Mouse (Mus musculus) B cell, adult 2 months (primary cell): ENCODE data around the gene Rspo3.

ENCODE experiments used
- DNase-seq, 2 experiments: peaks; one replicate each; pipeline ENCODE4 v3.0.0; 2022

The Rspo3 gene

DNA sequence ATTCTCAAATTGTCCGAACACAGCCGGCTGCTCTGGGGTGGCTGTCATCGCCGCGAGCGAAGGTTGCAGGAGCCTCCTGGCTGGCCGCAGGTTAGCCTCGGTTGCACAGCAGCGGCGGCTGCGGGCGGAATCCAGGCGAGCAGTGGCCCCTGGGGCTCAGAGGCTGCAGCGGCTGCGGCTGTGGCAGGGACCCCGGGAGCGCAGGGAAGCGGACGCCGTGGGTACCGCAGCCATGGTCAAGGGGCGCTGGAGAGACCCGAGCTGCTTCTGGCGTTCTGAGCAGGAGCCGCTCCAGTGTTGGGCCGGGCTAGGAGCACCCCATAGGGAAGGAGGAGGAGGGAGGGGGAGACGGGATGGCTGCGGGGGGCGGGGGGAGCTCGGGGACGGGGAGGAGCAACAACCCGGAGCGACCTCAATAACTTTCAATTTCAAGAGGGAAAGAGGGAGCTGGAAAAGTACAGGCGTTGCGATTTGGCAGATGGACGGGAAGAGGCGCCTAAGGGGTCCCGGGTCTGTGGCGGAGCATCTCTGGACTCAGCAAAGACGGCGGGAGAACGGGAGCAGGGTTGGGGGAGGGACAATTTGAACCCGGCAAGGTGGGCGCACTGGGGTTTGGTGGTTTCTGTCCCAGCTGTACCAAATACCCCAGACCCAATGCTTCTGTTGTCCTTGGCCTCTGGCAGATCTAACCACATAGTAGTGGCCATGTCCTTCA is at the start of gene Rspo3:
TSS of gene Rspo3 (minus strand) at position 322 of the 715 bp plus-strand sequence.
- no peak for DNase-seq

DNA sequence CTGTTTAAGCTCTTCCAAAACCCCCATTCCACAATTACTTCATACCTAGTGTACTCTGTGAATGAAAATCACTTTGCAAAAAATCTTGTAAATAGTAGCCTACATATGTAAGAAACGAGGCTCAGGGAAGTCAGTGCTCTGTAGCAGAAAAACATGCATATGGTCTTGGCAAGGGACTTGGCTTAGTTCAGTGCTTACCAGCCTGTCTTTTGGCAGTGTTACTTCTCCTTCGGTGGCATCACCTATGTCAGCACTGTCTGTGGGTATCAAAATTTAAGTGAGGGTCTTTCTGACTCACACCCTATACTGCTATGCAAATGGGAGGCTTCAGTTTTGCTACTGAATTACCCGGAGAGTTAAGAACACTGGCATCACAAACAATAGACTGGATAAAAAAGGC is 46.3 kb upstream of the Rspo3 start:
- DNase-seq: no peak

DNA sequence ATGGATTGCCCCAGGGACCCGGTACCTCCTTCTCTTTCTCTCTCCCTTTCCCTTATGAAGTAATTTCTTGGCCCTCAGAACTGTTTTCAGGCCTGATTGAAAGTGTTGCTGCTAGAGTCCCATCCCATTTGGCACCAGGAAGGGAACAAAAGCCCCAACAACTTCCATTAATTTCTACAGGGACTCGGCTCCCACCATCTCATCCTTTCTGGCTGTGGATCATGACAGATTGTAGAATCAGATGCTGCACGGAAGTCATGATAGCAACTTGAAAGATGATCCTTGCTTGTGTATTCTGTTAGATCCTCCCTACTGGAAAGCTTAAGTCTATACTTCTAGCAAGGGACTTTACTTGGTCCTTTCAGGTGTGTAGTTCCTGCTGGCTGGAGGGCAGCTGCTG is 45.8 kb upstream of the Rspo3 start:
- no peak for DNase-seq

DNA sequence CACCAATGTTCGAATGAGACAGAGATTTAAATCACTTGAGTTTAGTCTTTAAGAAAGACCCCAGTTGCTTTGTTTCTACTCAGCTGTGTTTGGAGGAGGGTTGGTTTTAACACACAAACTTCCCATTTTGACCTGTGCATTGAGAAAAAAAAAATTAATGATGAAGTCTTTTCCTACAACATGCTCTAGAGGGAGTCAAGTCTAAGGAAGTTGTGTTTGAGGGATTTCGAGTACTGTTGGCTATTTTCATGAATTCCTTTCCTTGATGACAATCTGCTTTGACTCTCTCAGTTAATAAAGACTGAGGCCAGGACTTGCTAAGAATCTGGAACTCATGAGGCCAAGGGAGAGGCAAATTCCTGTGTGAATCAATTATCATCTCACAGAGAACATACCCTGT is 20.3 kb upstream of the Rspo3 start:
- DNase-seq: no peak

DNA sequence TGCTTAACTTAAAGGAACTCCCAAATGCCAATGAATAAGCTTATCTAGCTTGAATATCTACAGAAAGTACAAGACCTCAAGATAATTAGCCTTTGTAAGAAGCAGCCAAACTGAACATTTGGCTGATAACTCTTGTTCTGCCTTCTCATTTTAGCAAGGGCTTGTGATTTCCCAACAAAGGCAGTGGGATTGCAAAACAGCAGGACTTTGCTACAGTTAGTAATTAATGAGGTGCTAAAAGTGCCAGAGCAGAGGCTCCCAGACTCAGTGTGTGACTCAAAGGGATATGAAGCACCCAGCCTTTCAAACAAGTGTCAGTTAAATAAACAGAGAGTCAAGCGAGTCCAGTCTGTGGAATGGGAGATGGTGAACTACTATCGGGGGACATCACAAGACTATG is 18.7 kb upstream of the Rspo3 start:
- no peak for DNase-seq

DNA sequence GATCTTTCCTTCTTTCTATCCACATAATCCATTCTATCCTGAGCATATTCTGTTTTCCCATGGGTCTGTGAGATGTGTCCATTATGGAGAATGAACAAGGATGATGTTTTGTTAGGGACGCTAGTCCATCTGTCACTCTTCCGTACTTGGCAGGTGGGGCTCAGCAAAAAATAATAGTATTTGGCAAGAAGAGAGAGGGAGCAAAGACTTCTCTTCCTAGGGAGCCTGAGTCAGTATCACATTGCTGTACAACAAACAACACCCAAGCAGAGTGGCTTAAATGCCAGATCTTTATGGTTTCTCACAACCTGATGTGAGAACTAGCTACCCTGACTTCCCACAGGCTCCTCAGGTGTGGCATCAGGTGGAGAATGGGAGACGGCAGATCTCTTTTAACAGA is 7.3 kb upstream of the Rspo3 start:
- no peak for DNase-seq

DNA sequence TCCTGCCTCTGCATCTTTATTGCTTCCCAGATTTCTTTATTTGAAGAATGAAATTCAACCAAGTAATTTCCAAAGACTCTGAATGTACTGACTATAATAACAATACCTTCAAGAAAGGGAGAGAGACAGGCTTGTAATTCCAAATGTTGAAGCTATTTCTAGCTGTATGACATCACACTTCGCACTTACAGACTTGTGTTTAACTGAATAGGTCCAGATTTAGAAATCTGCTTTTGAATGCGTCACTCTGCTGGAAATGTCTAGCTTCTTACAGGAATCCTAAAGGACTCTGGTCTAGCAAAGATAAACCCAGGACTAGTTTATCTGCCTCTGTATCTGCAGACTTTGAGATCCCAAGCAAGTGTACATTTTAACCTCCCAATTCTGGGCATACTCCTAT is 3.8 kb upstream of the Rspo3 start:
- DNase-seq: no peak

DNA sequence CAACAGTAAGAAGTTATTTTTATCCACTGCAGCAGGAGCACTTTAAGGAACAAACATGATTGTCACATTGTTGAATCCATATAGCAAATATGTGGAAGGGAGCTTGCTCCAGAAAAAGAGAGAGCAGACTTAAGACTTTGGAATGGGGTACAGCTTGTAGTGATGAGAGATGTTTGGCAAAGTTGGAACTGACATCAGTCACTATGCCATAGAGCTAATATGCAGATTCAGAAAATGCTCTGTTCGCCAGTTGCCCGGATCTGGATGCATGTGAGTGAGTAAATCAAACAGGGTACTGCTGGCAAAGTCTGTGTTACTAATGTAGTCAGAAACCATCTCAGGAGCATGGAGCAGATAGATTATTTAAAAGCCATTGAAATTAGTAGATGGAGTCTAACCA is 3.1 kb upstream of the Rspo3 start:
- no peak for DNase-seq

DNA sequence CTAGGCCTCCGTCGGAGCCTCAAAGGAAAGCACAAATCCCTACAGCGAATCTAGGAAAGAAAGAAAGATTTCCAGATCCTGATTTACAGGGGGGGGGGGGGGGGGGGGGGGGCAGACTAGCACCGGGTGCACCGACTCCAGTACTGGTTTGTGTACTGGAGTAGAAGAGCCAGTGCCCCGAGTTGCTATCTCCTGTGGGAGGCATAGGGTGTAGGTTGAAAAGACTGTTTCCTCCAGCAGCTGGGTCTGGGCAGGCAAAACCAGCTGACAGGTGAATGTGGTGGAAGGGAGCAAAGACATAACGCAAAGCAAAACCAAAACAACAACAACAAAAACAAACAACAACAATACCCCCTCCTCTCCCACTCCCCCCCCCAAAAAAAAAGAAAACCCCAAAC is 838 bp downstream of the Rspo3 start:
- DNase-seq: no peak

DNA sequence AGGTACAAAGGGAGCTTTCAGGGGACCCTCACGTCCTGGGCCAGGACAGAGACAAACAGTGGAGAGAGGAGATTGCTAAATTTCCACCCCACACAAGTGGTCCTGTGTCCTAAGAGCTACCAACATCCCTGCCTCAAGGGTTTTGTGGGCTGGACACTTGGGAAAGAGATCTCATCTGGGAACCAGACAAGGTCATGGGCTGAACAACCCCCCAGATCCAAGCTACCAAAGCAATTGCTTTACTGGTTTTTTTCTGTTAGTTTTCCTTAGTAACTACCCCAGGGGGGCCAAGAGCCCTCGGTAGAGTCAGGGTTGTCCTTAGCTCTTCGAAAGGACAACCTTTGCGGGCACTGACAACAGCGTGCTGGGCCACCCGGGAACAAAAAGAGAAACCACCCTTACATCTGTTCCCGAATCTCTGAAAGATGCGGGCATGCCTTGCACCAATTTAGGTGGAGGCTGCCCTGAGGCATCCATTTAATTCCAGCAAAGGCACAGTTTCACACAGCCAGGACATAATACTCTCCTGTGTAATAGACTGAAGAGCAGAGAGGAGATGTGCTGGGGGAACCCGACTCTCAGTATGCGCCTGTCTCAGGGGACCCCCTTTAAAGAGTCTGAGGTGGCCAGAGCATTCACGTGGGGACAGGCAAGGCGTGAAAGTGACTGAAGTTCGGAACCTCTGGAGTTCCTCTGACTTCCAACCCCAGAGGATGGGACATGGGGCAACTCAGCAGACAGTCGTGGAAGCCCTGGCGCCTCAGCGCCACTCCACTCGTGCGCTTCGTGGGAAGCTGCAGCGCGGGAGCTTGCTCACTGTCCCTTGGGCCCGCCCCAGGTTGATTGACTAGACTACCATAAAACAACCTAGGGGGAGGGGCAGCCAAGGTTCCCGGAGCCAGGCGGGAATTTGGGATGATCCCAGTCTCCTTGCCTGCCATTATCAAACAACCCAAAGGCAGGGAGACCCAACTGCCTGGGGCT is 1.5 kb downstream of the Rspo3 start:
- DNase-seq: no peak

DNA sequence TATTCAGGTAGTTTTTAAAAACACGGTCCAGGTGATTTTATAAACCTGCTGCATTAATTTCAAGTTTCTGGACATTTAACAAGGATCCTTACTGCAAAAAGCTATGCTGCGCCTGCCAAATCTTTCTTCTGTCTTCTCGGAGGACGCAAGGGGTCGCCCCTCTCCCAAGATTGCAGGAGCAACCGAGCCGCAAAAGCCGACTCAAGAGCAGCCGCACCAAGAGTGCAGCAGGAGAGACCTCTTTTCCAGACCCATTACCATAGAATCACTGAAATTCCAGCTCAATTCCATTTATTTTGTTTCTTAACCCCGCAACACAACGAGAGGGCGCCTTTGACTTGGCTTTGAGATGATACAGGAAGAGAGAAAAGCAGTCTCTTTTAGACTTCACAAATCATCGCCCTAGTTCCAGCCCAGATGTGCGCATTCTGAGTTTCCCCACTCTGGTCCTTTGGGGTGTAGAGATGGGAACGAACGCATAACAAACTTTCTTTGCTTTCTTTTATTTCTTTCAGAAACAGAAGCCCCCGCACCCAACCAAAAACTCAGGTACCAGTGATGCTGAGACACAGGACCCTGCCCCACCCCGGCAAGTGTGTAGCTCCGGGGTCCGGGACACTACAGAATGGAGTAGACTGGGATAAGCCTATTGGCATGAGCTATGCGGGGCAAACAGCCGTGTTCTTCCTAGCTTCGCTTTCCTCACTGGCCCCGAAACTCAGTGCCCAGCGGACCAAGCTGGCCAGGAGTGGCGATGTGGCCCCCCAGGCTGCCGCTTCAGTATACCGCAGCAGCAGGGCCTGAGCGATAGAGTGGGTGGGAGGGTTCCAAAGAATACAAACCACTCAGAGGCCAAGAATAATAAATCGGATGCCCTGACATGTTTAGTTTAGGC is 2.6 kb downstream of the Rspo3 start:
- peak in 1 of 2 experiments; percentile 2 for DNase-seq

DNA sequence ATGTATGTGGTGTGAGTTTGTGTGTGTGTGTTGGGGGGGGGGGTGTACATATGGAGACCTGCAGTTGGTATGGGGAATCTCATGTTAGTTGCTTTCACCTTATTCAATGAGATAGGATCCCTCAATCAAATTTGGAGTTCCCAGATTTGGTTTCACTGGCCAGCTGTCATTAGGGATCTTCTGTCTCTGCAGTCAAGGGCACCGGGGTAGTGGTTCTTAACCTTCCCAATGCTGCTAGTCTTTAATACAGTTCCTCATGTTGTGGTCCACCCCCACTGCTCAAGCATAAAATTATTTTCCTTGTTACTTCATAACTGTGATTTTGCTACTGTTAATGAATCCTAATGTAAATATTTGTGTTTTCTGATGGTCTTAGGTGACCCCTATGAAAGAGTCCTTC is 22.1 kb downstream of the Rspo3 start:
- no peak for DNase-seq

DNA sequence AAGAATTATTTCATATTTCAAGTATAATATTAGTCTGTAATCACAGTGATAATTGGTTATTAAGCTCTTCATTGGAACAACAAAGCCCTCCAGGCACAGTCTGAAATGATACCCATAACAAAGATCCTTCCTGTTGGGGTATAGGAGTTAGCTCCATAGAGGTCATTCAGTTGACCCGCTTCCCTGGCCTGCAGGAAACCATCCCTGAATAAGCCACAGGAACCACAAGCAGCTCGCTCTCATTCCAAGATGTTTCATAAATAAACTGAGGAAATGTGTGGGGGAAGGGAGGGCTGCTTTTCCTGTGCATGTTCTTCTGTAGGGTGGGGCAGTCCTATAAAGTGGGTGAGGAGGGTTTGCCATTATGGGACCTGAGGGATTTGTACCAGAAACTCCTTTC is 27.5 kb downstream of the Rspo3 start:
- no peak for DNase-seq

DNA sequence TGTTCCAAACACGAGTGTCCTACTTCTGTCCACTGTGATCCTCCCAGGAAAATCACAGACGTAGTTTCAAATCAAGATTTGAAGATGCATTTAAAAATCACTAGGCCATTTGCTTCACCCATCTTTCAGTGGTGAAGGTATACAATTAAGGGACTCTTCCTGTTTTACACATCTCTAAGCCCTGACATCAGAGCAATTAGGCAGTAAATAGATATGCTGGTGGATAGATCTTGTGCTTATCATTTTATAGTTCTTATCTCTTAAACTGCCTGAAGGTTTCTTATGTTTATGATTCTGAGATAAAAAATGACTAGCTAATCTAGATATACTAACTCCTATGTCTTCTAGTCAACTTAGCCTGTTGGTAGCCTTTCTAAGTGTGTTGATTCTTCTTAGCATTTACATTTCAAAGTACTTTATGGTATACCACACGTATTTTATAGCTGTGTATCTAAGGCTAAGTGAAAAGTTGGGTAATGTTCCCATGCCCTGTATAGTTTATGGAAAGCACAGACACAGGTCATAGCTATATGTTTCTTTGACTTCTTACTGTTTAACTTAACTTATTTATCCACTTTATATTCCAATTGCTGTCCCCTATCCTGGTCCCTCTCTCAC is 38.4 kb downstream of the Rspo3 start:
- DNase-seq: no peak

DNA sequence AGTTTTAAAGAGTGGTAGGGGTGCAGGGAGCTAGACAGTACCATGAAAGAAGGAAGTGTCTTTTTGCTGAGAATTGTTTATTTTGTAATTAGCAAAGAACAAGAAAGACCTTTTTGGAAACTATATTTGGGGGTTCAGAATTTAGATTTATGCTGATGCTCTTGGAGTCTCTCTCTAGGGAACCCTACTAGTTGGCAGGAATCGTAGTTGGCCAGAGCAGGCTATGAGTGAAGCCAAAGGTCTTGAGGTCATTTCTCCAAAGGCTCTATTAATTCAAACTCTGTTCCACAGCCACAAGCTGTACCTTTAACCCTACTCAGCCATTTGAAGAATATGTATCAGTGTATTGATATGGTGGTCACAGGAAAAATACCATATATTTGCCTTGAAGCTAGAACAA is 41.7 kb downstream of the Rspo3 start:
- no peak for DNase-seq

DNA sequence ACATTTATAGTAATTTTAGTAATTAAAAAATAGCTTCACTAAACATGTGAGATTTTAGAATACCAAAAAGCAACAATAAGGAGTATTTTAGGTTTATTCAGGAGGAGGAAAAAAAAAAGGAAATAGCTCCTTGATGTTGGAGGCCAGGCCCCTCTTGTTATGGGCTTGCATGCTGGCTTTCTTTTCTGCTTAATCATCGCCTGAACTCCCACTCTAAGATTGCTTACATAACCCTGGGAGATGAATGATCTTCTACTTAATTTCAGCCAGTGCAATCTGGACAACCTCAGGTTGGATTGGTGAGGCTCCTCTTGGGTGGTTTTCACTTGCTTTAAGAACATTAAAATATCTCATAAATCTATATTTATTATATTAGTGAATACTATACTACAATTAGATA is 54.7 kb downstream of the Rspo3 start:
- DNase-seq: no peak

DNA sequence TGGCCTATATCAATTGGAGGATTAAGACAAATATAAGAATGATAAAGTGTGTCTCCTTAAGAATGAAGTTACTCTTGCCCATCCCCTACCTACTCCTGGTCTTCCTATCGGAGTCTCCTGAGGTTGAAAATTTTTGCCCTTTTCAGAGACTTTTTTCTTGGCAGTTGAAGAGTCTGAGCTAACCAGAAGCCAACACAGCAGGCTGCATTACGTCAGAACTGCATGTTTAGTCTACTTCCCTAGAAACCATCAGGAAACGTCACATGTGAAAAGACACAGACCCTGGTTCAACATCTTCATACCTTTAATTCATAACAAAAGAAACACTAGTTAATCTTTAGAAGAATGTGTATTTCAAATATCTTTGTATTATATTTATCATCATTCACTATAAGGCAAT is 56.3 kb downstream of the Rspo3 start:
- no peak for DNase-seq

DNA sequence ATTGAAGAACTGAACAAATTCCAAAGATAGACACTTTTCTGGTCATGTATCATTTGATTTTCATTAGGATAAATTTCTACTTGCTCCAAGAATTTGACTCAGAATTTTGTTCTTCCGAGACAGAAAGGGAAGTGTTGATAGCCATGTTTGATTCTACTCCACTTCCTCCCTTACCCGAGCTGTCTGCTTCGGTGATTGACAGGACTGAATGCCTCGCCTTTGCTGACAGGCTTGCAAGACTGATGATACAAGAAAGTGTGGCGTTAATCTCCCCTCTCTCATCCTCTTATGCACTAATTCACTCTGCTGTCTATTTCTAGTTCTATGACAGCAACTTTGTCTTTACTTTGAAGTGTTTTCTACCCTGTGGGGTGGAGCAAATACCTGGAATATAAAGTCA is 65.2 kb downstream of the Rspo3 start:
- no peak for DNase-seq

DNA sequence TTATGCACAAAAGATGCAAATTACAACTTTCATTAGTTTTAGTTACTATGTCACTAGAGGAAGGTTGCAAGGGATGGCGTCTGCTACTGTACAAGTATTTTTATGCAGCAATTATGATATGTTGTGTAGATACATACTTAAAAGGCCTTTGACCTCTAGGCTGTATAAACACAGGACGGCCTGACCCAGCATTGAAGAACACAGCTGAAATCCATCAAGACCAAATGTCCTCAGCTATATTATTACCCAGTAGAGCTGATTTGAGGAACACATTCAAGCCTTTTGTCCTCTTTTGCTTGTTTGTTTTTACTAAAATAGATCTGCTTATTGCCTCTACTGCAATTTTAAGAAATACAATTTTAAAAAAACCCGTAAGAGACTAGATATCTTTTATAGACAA is 75.6 kb downstream of the Rspo3 start:
- no peak for DNase-seq

DNA sequence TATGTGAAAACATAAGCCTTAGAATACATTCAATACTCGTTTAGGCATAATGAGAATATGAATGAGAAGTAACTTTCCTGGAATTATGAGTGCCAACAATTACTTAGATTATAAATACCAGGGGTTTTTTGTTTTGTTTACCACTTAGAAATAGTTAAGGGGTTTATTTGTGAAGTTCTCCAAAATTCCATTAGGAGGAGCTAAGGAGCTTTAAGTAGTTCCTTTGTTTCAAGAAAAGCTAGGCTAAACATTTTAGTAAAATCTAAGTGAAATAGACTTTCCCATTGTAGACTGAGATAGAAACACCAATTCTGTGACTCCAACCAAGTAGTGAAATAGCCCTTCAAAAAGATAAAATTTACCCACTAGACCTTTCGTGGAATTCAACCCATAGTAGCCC is 76.0 kb downstream of the Rspo3 start:
- no peak for DNase-seq

DNA sequence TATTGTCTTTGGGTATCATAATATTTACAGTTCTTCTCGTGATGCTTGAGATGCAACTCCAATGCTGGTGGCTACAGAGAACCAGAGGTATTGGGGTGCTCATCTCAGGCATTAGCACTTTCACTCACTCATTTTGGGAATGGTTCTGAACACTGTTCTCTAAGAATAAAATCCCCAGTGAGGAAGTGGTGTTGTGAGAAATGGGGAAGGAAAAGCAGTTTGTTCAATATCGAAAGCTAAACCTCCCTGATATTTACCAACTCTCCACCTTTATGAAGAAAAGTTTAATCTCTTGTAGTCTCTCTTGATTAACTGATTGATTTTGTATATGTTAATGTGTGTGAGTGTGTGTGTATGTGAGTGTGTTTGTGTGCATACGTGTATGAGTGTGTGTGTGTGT is 90.6 kb downstream of the Rspo3 start:
- DNase-seq: no peak

DNA sequence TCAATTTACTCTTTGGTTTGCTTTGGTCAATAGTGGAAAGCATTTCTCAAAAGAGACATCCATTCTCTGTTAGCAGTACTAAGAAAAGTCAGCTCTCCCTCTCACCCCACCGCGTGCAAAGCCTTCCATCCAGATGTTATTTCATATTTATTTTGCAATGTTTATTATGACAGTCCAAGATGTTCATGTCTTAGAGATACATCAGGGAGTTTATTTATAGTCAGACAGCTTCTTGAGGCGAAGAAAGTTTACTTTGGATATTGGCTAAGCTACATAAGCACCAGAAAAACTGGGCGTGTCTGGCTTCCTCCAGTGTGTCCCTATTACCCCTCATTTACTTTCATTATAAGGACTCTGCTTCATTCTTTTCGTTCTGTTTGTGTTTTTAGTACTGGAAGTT is 94.4 kb downstream of the Rspo3 start:
- DNase-seq: no peak

DNA sequence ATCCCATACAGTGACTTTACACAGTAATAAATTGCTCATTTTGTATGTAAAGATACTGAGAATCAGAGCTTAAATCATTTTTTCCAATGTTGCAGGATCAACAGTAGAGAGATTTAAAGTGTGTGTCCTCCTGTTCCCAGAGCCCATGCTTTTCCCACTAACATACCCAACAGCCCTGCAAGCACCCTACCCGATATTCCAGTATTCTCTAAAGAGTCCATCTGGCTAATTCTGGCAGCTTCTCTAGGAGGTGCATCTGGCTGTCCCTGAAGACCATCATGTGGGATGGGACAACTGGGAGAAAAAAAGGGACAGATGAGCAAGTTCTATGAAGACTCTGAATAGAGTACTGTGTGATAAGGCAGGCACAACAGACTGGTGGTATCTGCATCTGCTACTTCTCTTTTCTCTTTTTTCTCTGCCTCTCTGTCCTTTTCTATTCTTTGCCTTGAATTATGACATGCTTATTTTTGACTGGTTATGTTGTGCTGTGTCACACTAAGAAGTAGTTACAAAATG is 102.7 kb downstream of the Rspo3 start:
- DNase-seq: no peak
